Mouse (Mus musculus) neutrophil, adult 5-6 weeks (primary cell): ENCODE results near the gene Mfsd13b. TPM values are rescaled to one million over a fixed set of nuclear protein-coding genes. Genes with fewer than 3 reads are reported as not detected.
"Not testable (repeated sequence)": the region's sequence is repeated elsewhere in the genome, so short reads cannot be mapped to it uniquely, and the experiment has no call there.

ENCODE experiments used
- ATAC-seq: fragments of 151-379, 151-347 bp; 2 replicates; pipeline ENCODE4 v1.8.0; 2017; ENCODE audit warnings: mild to moderate bottlenecking, moderate TSS enrichment; ENCODE audit not compliant: insufficient number of reproducible peaks, poor library complexity, low FRiP score, severe bottlenecking; ENCODE audit errors: extremely low read depth
- total RNA-seq: library from RNA; stranded (forward); fragments of 200-1000 nt; gene quantifications from 2 replicates; pipeline ENCODE4 v1.2.3, GENCODE M21; 2017

Mfsd13b gene
- total RNA-seq, 1 experiment from 2014 or later = not detected

GRCm38 (mm10) chr7:120980931-120981924 lies 1.1 kb upstream of the Mfsd13b start:
- no peak for ATAC-seq

- no peak for ATAC-seq
Measured at GRCm38 (mm10) chr7:120982968-120983367, 659 bp downstream of the Mfsd13b start.

GRCm38 (mm10) chr7:120991191-120991590 lies 8.9 kb downstream of the Mfsd13b start:
- no peak for ATAC-seq

GRCm38 (mm10) chr7:120999021-120999530 lies 16.8 kb downstream of the Mfsd13b start:
- no peak for ATAC-seq

GRCm38 (mm10) chr7:121000065-121000822 lies 17.9 kb downstream of the Mfsd13b start:
- no peak for ATAC-seq

GRCm38 (mm10) chr7:121001879-121002278 lies 19.6 kb downstream of the Mfsd13b start:
- ATAC-seq = no peak

- ATAC-seq = no peak
Measured at GRCm38 (mm10) chr7:121002407-121002928, 20.2 kb downstream of the Mfsd13b start.

- ATAC-seq = no peak
Measured at GRCm38 (mm10) chr7:121003793-121004418, 21.6 kb downstream of the Mfsd13b start.

GRCm38 (mm10) chr7:121011794-121012689 lies 29.7 kb downstream of the Mfsd13b start:
- ATAC-seq = no peak

GRCm38 (mm10) chr7:121014486-121014885 lies 32.2 kb downstream of the Mfsd13b start:
- ATAC-seq = no peak

GRCm38 (mm10) chr7:121018778-121019177 lies 36.5 kb downstream of the Mfsd13b start:
- no peak for ATAC-seq

GRCm38 (mm10) chr7:121020277-121020676 lies 38.0 kb downstream of the Mfsd13b start:
- peak; percentile 55; the same call in 1 of the 2 replicates for ATAC-seq

- ATAC-seq = peak; percentile 16; the same call in 1 of the 2 replicates
Measured at GRCm38 (mm10) chr7:121025221-121026008, 43.1 kb downstream of the Mfsd13b start.

- no peak for ATAC-seq
Measured at GRCm38 (mm10) chr7:121026300-121026699, 44.0 kb downstream of the Mfsd13b start.

GRCm38 (mm10) chr7:121029947-121030346 lies 47.6 kb downstream of the Mfsd13b start:
- not testable (repeated sequence) for ATAC-seq

- ATAC-seq = peak; percentile 97
Measured at GRCm38 (mm10) chr7:121033856-121034652, 51.7 kb downstream of the Mfsd13b start, which contains the start of gene Mettl9. Mettl9 (plus strand) TSS chr7:121034445.
